Mouse (Mus musculus): Measurements from ENCODE around the gene Mien1.

Gene Mien1

DNA sequence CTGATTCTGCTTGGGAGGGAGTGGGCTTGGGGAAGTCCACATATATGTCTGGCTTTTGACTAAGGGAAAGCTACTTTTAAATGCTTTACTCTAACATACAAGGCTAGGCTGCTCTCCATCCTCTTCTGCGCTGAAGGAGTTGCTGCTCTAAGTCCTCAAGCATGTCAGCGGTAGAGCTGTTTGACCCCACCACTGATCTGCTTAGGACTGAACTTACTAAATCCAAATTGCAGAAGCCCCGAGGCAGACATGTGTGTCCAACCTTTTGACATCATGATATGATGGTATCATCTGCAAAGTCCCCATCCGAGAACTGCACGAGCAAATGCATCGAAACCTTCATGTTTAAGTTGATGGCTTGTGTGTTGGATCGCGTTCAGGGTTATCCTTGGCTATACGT lies 21.1 kb upstream of the Mien1 start:
- DNase-seq (ENCODE audit: low spot score): no peak

DNA sequence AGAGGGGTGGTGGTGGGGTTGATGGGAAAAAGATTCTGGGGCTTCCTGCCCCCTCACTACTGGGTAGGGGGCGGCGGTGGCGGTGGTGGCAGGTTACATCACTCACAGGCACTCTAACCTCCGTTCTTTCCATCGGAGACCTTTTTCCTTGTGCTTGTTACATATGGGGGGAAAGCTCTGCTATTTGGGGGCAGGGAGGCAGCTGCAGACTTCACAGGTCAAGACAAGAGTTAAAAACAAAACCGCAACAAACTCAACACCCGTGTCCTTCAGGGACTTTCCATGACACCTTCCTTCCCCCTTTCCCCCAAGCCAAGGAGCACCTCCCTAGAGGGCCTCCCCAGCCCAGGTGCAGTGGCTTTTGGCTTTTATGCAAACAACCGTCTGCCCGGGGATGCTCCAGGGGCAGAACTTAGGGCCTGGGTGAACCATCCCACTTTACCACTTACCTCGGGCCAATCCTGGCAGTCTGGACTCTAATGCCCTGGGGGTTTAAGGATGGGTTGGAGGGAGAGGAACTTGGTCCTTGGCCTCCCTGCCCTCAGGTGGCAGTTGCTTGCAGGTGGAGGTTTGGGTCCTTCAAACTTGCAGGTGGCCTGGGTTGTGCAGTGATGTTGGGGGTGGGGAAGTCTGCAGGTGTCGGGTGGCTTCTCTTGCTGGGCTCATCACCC lies 20.4 kb upstream of the Mien1 start:
- no peak for DNase-seq (ENCODE audit: low spot score)

DNA sequence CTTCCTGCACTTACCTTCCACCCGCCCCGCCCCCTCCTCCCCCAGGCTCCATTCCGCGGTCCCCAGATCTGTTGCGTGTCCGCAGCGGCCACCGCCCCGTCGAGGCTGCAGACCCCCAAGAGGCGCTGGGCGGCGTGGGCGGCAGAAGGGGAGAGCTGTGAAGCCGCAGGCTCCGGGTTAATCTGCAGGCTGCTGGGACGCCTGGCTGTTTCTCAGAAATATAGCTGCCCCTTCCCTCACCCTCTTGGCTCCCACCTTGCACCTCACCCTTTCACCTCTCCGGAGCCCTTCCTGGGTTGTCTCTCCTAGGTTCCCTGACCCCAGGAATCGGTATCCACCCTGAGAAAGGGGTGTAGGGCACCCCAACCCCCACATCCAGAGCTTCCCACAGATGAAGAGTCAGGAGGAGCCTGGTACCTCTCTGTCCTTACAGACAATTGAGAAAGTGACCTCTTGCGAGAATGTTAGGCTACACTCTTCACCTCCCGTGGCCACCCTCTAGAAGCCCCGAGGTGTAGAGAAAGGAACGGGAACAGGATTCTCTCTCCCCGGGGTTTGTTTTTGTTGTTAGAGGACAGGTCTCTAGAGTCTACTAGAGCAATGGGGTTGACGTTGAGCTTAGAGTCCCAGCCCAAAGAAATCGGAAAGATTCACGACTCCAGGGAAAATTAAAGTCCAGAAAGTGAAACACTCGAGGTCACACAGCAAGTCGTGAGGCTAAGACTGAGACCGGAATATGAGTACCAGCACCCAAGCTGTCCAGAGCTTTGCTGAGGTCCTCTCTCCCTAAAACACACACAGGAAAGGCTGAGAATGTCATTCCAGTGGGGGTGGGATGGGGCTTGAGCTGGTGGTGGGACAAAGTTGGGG lies 19.6 kb upstream of the Mien1 start:
- DNase-seq (ENCODE audit: low spot score): no peak

DNA sequence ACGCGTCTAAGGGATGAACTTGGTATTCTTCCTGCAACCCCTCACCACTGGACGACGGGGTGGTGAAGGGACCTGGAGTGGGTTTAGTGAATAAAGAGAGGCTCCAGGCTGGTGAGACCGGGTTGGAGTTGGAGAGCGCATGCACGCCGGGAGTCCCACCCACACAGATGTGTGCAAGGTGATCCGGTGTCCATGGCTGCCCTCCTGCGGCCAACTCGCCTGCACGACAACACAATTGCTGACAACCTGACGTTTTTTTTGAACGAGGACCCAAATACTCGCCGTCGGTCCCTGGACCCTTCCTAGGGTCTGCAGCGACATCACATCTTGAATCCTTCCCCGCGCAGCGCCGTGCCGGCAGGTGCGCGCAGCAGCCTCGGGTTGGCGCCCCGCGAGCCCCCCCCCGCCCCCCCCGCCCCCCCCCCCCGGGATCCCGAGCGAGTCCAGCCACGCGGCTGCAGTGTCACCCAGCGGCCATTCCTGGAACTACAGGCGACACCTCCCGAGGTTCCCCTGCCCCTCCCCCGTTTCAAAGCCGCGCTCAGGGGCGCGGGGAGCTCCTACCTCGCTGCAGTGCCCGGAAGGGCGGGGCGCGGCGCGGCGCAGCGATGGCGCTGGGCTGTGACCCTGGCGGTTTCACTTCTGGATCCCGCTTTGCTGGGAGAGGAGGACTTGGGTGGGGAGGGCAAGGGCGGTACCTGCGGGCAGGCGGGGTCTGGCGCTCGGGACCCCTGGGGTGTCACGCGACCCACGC lies 18.8 kb upstream of the Mien1 start:
- peak; percentile 93 for DNase-seq (ENCODE audit: low spot score)

DNA sequence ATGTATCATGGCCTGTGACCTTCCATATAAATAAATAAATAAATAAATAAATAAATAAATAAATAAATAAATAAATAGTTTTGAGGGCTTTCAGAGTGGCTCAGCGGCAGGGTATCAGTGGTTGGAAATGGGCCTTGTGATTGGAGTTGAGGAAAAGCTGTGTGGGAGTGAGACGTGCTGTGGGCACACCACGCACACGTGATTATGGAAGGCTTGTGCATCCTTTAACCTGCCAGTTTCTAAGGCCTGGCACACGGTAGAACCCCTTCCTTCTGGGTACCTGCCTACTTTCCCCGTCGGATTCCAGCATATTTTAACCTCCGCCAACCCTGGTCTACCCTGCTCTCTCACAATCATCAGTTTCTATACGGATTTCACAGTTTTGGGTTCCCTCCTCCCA lies 18.2 kb upstream of the Mien1 start:
- no peak for DNase-seq (ENCODE audit: low spot score)

DNA sequence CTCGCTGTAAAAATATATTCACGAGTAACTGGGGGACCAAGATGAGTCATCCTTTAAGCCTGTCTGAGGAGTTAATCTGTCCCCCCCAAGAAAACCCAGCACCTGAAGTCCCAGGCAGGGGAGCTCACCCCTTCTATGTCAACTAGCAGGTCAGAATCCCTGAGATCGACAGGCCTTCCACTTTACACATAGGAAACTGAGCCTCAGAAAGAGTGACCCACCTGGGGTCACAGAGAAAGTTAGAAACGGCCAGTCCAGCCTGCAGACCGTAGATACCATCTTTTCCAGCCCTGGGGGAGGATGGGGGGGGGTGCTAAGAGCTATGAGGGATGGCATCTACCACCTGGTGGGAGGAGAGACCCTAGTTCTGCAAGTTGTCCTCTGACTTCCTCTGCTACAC lies 17.8 kb upstream of the Mien1 start:
- DNase-seq (ENCODE audit: low spot score): no peak

DNA sequence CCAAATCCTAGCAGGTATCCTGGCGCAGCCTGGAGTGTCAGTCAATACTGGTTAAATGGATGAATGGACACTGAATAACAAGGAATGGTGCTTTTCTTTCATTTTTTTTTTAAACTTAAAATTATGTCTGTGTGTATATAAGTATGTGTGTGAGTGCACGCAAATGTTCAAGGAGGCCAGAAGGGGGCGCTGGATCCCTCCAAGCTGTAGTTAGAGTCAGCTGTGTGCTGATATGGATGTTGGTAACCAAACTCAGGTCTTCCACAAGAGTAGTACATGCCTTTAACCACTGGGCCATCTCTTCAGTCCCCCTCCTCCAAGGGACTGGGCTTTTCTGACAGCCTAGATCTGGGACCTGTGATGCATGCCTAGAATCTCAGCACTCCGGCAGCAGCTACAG lies 16.7 kb upstream of the Mien1 start:
- no peak for DNase-seq (ENCODE audit: low spot score)

DNA sequence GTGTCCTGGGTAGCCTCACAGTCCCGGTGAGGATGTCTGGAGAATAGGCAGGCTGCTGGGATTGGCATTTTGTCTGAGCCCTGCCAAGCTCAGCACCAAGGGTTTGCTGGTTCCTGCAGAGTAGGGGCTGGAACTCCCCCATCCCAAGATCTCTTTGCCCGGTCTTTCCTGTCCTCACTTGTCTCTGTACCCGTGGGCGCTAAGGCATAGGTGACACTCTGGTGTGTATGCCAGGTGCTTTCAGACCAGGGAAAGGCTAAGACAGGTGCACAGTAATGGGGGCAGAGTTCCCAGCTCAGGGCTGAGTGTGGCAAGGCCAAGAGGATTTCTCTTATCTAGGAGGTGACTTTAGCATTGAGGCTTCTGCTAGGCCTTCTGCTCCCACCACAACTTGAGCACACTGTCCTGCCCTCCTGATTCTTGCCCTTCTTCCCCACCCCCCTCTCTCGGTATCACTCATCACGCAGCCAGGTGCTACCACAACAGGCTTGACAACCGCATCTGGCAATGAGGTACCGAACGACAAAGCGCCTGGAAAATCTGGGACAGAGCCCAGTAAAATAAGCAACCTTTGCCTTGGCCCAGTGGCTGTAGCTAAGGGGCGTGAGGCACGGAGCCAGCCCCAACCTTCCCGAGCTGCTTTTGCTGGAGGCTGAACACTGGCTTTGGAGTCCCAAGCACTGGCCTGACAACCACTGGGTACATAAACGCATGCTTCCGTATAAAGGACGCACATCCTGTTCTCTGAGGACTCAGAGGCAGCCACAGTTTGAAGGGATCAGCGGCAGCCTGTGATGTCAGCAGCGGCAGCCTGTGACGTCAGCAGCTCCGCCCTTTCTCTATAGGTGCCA lies 11.4 kb upstream of the Mien1 start:
- DNase-seq (ENCODE audit: low spot score): no peak

DNA sequence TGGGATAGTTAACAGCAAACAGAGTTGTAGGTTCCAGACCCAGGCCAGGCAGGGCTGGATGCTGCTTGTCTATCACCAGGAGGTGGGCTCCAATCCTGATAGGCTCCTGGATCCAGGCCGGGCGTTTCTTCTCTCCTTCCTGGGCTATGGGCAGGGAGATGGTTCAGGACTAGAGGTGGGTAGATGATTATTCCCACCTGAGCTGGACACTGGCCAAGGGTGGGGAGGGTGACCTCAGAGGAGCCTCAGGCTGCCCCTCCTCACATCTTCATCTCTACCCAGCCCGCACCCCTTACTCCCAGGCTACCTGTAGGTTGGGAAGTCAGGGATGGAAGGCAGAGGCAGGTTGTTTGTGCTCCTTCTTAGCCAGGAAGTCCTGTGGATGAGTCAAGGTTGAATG lies 10.6 kb upstream of the Mien1 start:
- no peak for DNase-seq (ENCODE audit: low spot score)

DNA sequence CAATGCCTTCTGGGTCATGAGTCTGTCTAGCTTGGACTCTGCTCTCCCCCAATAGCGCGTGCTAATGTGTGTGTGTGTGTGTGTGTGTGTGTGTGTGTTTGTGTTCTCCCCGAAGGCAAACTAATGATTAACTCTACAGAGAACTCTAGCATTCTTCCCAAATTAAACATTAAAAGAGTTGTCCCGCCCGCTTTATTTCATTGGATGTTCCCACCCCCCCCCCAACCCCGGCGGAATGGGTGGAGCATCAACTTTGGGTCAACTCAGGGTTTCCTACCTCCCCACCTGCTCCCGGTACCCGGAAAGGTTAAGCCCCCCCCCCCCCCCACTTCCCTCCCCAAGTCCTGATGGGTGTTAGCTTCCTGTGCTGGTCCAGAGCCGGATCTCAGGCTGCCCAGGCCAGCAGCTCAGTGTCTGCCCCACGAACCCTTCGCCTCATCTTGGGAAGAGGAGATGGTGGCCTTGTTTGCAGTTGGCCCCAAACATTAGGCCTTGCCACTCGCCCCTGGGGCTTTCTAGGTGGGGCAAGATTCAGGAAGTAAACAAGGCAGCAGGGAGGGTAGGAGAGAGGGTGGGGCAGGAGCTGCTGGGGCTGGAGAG lies 9.5 kb upstream of the Mien1 start:
- DNase-seq (ENCODE audit: low spot score): no peak

DNA sequence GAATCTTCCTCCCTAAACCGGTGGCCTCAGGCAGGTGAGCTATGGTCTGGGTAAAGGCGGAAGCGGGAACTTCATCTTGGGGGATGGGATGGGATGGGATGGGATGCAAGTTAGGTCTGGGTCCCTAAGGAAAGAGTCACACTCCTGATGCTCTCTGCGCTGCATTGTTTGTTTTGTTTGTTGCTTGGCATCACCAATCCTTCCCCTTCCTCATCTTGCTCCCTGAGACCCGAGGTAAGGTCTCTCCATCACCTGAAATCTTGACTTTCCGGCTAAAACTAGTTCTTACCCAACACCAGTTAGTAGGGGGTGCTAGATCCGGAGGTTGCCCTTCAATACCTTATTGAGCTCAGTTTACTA lies 8.7 kb upstream of the Mien1 start:
- DNase-seq (ENCODE audit: low spot score): no peak

DNA sequence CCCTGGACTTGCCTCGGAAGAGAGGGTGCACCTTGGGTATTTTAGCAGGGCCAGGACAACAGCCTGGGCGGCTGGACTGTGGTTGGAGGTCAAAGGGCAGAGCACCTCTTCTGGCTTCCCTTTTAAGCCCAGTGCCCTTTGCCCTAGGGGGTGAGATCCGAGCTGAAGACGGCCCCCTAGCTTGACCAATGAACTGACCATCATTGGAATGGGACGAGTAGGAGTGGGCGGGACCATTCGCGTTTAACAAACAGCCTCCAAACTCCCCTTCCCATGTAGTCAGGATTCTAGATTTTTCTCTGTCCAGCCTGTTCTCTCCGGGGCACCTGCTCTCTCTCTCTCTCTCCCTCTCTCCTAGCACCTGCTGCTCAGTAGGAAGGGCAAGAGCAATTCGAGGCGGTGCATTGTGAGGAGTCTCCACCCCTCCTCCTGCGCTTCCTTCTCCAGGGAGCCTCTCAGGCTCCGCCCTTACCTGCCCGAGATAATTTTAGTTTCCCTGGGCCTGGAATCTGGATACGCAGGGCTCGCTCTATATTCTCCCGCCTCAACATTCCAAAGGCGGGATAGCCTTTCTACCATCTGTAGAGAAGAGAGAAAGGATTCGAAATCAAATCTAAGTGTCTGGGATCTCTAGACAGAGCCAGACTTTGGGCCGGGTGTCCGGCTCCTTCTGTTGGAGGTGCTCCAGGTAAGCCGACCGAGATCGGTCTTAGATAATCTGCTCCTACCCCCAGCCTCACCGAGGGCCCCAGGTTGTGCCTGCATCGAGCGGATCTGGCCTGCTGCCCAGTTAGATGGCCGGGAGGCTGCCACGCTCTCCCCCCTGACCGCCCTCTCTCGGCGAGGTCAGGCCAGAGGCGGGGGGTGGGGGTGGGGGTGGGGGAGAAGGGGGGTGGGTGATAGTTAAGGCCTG lies 8.0 kb upstream of the Mien1 start:
- DNase-seq (ENCODE audit: low spot score): no peak

DNA sequence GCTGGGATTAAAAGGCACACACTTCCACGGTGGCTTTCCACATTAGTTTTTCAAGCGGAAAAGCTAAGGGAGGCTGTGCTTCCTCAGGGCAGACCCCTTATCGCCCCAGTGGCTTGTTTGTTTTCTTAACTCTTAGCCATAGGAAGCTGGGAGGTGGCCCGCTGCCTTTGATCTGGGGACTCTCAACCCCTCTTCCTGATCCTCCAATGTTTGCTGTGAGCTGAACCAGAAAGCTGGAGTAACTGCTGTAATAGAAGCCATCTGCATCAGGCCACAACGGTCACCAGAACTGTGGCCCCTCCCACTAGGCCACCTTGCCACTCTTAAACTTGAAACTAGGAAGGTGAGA lies 7.4 kb upstream of the Mien1 start, which contains the start of gene Grb7:
Grb7 (plus strand) TSS at position 182 of the 349 bp plus-strand sequence.
- no peak for DNase-seq (ENCODE audit: low spot score)

DNA sequence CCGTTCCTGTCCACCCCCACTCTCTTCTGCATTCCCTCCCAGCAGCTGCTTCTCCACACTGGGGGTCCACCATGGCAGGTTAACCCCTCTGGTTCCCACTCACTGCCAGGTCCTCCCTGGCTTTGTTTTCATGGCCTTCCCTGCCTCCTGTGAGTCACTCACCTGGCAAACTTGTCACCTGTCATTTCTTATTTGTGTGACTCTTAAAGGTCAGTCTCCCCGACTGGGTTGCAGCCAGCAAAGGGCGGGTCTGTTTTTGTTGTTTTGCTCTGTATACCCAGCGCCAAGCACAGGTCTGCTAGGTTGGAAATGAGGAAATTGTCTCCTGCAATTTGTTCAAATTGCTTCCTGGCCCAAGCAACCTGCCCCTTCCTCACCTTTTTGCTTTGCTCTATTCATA lies 6.9 kb upstream of the Mien1 start:
- no peak for DNase-seq (ENCODE audit: low spot score)

DNA sequence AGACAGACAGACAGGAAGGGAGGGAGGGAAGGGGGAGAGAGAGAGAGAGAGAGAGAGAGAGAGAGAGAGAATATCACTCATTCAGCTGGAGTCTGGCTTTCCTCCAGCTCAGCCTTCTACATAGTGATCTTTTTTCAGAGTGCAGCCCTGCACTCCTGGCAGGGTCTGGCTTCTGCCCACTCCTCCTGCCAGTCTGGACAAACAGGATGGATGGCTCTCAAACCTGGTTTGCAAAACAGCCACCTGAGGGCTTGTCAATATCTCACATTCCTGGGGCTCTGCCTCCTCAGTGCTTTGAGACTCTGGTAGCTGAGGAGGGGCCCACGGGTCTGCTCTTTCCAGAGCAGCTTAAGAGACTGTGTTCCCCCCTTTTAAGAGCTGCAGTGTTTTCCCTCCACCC lies 6.4 kb upstream of the Mien1 start:
- no peak for DNase-seq (ENCODE audit: low spot score)

DNA sequence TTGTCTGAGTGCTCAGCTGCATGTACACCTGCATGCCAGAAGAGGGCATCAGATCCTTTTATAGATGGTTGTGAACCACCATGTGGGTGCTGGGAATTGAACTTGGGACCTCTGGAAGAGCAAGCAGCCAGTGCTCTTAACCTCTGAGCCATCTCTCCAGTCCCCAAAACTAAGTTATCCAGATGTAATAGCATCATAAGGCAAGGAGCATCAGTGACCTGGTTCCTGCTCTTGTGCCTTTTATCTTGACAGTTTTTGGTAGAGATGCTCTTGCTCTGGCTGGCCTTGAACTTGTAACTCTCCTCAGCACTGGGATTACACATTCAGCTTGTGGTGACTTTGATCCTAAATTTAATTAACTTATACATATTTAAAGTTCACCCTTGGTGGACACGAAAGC lies 4.9 kb upstream of the Mien1 start:
- DNase-seq (ENCODE audit: low spot score): no peak

DNA sequence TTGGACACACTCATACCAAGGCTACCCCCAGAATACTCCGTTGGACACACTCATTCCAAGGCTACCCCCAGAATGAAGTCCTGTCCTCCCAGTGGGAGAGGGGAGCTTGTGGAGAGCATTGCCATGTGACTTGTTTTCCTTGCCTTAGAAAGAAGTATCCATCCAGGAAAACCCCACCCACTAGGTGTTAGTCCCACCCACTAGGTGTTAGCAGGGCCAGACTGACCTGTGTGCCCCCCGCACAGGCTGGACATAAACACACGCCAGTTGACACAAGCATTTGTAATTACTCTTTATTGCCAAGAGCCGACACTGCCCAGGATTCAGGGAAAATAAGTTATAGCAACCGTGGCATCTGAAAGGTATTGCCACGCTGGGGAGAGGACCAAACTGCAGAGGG lies 1.4 kb downstream of the Mien1 start:
- DNase-seq (ENCODE audit: low spot score): no peak

DNA sequence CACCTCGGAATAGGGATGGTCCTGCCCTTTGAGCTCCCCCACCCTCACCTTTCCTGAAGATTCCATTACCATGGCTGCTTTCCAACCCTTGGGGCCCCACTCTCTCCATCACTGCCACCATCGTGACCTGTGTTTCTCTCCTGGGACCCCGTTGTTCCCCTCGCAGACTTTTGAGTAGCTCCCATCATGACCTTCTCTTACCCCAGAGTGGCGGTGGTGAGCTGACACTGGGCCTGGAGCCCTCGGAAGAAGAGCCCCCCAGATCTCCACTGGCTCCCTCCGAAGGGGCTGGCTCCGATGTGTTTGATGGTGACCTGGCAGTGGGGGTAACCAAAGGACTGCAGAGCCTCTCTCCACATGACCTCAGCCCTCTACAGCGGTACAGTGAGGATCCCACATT lies 3.1 kb downstream of the Mien1 start:
- no peak for DNase-seq (ENCODE audit: low spot score)

DNA sequence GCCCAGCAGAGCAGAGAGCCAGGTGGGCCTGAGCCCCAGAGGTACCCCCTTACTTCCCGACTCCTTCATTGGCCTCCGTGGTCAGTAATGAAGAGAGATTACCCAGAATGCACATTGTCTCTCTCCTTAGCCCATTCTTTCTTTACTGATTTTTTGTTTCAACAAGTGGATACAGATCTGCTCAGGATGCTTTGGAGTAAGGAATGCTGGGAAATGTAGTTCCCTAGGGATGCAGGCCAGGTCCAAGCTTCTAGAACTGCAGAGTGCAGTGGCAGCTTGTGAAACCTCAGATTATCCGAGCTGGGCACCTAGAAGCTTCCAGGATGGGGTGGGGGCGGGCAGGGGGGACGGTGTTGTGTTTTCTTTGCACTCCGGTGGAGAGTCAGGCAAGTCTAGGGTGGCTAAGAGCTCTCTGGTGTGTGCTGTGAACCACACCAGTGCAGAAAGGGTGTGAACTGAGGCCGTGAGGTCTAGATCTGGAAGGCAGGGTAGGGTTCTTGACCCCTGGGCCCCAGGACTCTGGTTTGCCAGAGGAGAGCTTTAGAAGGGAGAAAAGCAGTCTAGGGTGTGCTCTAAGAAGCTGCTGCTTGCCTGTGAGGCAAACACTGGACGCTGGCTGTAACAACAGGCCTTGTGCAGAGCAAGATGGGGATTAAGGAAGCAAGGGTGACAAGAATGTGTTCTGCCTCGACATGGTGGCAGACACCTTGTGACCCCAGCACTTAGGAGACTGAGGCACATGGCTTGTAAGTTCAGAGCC lies 6.9 kb downstream of the Mien1 start:
- no peak for DNase-seq (ENCODE audit: low spot score)

DNA sequence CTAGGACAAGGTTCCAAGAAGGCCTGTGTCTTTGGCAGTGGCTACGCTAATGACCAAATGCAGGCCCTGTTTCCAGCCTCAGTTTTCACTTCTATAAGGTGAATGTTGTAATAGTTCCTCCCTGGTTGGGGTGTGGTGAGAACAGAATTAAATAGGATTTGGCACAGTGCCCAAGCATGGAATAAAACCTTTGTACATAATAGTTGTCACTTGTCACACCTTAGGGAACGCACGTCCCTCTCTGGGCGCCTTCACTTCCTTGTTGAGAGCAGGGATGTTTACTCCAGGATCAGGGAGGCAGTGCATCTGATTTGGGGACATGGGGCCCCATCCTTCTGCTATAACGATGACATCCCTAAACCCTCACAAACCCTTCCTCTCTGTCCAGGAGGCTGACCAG lies 10.4 kb downstream of the Mien1 start:
- no peak for DNase-seq (ENCODE audit: low spot score)
